Mouse (Mus musculus): ENCODE results near the gene Gm20403. TPM values are rescaled to one million over a fixed set of nuclear protein-coding genes. Genes with fewer than 3 reads are reported as not detected.
"Not testable (repeated sequence)": the region's sequence is repeated elsewhere in the genome, so short reads cannot be mapped to it uniquely, and the experiment has no call there.

Gm20403 gene
- polyA plus RNA-seq (2015; fragmentation: Nextera tagmentation; extraction: Ambion mirVana): not detected in 2 replicates

GRCm38 (mm10) chr12:54986052-54986717, at the start of gene Gm20403:
Gm20403 (minus strand) TSS chr12:54986529.
- peak; percentile 62 for DNase-seq (ENCODE audit: low spot score)

- DNase-seq (ENCODE audit: low spot score): peak; percentile 42
These were observed 40.8 kb upstream of the Gm20403 start for GRCm38 (mm10) chr12:55027088-55027487.

GRCm38 (mm10) chr12:55023284-55023683, 37.0 kb upstream of the Gm20403 start:
- DNase-seq (ENCODE audit: low spot score): no peak

DNA sequence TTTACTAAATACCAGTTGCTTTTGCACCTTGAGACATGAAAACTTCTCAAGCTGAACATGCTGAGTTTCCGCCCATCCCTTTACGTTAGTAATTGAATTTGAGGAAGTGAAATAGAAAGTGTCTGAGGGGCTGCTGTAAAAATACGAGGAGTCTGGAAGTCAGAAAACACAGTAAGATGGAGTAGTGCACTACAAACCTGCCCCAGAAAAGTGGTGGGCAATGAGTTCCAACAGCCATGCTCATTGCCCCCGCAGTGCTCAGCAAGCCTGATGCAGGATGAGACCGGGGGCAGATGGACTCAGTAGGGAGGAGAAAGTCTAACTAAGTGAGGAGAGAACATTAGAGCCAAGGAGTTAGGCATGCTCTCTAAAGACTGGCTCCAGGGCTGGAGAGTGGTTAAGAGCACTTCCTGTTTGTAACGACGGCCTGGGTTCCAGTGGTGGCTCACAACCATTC, 33.1 kb upstream of the Gm20403 start:
- no peak for DNase-seq (ENCODE audit: low spot score)

GRCm38 (mm10) chr12:55017119-55017721, 30.9 kb upstream of the Gm20403 start:
- no peak for DNase-seq (ENCODE audit: low spot score)

DNA sequence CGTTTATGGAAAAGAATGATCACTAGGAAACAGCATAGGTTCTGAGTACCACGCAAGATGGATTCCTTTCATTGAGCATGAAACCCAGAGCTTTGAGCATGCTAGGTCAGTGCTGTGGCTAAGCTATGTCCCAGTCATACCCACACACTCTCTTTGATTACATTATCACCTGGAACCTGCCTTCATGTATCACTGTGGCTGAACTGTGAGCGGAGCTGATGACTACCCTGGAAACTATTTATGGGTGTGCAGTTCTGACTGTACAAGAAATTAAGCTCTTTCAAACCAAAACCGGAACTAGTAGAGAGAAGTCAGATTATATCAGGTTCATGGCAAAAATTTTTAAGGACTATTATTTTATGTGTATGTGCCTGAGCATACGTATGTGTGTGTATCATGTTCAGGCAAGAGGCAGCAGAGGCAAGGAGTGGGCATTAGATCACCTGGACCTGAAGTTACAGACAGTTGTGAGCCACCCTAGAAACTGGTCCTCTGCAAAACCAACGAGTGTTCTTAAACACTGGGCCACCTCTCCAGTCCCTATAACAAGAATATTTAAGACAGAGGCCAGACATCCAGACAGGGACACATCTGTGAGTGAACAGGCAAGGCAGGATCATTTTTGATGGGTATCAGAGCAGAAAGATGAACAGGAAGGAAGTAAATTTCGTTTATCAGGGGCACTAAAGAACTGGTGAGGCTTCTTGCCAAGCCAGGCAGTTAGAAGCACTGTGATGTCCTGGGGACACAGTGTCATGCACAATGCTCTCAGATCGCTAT, 30.2 kb upstream of the Gm20403 start:
- DNase-seq (ENCODE audit: low spot score): no peak

DNA sequence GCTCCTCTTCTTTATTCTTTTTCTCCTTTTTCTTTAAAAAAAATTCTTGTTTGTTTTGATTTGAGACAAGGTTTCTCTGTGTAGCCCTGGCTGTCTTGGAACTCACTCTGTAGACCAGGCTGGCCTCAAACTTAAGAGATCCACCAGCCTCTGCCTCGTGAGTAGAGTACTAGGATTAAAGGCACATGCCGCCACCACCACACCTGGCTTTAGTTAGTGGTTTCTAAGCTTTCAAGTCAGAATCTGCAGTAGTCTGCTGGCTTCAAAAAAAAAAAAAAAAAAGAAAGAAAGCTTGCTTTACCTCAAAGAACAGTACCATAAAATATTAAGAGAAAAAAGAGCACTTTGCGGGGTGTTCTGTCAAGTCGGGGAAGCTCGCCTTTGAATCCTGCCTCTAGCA, 29.1 kb upstream of the Gm20403 start:
- peak; percentile 82 for DNase-seq (ENCODE audit: low spot score)

DNA sequence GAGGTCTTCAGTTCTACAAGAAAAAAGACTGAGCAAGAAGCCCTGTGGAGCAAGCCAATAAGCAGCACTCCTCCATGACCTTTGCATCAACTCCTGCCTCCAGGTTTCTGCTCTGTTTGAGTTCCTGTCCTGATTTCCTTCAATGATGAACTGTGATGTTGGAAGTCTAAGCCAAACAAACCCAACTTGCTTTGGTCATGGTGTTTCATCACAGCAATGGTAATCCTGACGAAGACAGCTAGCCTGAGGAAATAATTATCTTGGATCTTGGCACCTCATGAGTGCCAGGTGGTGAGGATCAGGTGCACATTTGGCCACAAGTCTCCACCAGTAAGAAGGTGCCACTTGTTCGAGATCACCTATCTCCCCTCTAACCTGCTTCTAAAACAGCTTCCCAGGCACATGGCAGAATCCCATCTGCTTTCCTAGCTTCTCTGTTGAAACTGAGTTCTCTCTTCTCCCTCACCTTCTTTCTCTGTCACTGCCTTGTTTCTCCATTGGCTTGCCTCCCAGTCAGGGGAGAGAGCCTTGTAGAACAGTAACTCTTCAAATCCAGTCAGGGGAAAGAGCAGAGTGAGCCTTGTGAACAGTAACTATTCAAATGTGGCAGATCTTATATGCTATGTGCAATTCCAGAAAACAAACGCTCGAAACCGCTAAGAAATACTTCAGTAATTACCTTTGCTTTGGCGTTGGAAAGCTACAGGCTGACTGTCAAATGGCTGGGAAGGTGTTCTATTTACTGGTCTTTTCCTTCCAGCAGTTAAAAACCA, 27.5 kb upstream of the Gm20403 start, which contains the start of gene Baz1a:
Baz1a (minus strand) TSS at position 723 of the 773 bp plus-strand sequence.
- no peak for DNase-seq (ENCODE audit: low spot score)

- DNase-seq (ENCODE audit: low spot score): no peak
These were observed 26.7 kb upstream of the Gm20403 start for GRCm38 (mm10) chr12:55013031-55013430.

DNA sequence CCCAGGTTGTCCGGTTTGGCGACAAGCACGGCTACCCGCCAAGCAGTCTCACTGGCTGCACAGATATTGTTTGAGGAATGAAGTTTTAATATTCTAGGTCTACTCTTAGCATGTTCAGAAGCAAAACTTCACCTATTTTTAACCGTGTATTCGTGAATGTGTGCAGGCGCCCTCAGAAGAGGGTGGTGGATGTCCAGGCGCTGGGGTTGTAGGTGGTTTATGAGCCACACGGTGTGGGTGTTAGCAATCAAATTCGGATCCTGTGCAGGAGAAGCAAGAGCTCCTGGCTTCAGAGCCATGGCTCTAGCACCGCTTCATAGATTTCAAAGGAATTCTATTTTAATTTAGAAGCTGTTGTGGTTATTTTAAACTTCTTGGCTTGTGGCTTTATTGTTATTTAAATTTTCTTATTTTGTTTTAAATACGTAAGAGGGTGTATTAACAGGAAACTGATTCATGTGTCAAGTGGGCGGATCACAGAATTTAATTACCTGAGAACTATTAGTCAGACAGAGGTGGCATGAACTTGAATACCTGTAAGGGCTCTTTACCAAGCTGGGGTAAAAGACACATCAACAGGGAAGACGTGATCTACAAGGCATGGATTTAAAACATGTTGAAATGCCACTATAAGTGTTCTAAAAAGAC, 21.2 kb upstream of the Gm20403 start:
- DNase-seq (ENCODE audit: low spot score): no peak

GRCm38 (mm10) chr12:55006071-55006470, 19.7 kb upstream of the Gm20403 start:
- DNase-seq (ENCODE audit: low spot score): no peak

DNA sequence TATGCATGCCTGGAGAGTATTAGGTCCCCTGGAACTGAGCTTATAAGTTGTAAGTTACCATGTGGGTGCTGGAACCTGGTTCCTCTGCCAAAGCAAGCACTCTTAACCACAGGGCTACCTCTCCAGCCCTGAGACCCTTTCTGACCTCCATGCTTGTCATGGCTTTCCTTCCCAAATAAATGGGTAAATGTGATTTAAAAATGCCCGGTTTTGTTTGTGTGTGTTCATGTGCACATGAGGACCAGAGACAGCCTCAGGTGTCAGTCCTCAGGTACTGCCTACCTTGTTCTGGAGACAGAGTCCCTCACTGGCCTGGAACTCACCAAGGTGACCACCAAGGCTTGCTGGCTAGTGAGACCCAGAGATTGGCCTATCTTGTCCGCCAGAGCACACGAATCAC, 18.1 kb upstream of the Gm20403 start:
- no peak for DNase-seq (ENCODE audit: low spot score)

- DNase-seq (ENCODE audit: low spot score): no peak
These were observed 17.5 kb upstream of the Gm20403 start for GRCm38 (mm10) chr12:55003843-55004242.

GRCm38 (mm10) chr12:55002532-55002931, 16.2 kb upstream of the Gm20403 start:
- DNase-seq (ENCODE audit: low spot score): not testable (repeated sequence)

DNA sequence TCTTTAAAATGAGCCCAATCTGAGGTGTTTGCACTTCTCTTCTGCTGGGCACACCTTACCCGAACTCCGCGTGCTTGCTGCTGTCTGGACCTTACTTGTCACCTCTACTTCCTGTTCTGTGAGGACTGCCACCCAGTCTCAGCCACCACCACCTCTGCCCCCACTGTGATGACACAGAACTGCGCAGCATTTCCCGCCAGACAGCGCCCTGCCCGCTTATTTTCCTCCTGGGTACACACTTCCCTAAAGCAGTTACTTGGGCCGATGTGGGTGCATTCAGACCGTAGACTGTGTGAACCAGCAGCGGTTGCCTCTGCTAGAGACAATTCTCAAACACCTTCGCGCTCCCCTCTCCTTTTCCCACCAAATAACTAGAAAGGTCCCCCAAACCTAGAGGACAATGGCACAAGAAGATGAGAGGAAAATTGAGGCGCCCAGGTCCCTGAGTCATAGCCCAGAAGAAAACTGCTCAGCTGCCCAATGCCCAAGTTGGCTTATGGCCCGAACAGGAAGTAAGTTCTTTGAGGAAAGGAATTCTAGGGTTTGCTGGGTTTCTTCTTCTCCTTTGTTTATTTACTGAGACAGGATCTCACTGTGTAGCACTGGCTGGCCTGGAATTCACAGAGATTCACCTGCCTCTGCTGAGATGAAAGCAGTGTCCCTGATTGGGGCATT, 12.8 kb upstream of the Gm20403 start:
- DNase-seq (ENCODE audit: low spot score): peak; percentile 58

DNA sequence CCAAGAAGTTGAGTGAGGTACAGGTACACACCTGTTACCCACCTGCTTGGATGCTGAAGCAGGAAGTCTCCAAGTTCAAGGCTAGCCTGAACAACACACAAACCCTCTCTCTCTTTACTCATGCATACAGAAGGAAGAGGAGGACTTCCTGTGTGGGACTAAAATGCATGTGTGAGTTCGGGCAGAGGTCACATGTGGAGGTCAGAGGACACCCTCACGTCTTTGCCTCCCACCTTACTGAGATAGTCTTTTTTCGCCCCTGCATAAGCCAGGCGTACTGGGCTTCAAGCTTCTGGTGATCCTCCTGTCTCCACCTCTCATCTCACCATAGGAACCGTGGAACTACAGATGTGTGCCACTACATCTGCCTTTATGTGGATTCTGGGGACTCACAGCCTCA, 12.1 kb upstream of the Gm20403 start:
- DNase-seq (ENCODE audit: low spot score): peak; percentile 23

DNA sequence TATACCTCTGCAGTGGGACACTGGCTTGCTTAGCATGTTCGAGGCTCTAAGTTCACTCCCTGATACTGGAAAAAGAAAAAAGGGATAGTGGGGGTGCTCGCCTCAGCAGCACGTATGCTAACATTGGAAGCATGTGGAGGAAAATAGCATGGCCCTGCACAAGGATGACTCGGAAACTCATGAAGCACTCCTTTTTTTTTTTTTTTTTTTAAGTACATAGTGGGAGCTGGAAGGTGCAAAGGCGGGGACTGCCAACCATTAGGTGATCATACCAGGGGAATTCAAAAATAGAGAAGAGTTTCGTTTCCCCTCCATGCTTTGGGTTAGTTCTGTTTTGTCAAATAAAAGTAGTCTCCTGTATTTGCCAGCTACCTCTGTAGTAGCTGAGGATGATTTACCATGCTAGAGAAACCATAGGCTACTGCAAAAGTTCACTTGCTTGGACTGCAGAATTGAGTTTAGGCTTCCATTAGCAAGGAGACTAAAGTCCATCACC, 10.7 kb upstream of the Gm20403 start:
- DNase-seq (ENCODE audit: low spot score): no peak

- no peak for DNase-seq (ENCODE audit: low spot score)
These were observed 9.6 kb upstream of the Gm20403 start for GRCm38 (mm10) chr12:54995965-54996364.

DNA sequence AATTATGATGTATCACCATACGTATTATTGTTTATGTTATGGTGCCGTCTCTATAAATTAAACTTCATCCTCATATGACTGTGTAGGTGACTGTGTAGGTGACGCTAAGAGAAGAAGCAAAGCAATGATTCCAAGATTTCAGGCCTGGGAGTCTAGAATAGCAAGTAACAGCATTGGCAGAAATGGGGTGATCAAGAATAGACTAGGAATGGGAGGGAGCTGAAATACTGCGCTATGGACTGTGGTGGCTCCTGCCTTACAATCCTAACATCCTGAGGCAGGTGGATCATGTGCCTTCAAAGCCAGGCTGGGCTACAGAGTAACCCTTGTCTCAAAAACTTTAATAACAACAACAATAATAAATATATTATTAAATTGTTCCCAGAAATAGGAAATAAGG, 8.1 kb upstream of the Gm20403 start:
- no peak for DNase-seq (ENCODE audit: low spot score)

DNA sequence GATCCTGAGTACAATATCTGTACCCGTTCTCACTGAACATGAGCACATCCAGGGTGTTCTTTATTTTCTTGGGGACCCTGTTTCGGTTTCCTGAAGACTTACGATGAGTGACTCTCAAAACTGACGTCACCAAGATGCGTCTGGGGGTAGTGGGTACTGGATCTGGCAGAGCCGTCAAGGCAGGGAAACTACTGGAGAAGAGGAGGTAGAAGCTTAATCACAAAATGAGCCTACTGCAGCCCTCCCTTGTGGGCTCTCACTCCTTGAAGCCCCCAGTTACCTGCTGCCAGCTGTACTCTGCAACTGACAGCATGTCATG, 7.7 kb upstream of the Gm20403 start:
- no peak for DNase-seq (ENCODE audit: low spot score)
